Mouse (Mus musculus): ENCODE data around the gene Sp4.

GRCm38 (mm10) chr12:118186120-118186880 lies 114.9 kb downstream of the Sp4 start:
- TF ChIP-seq CTCF (IDR thresholded peaks at IDR 0.05; ENCODE audit: extremely low read depth, insufficient read length, insufficient replicate concordance, low read depth, low read length) (no peak), POLR2A (IDR thresholded peaks at IDR 0.05; ENCODE audit: low read depth, low read length) (no peak)
